Mouse (Mus musculus): ENCODE results near the gene Ush2a. TPM values are rescaled to one million over a fixed set of nuclear protein-coding genes. Genes with fewer than 3 reads are reported as not detected.

Ush2a gene
- total RNA-seq, 4 experiments from 2014 or later: 0.11 to 0.39 (median 0.23) TPM

DNA sequence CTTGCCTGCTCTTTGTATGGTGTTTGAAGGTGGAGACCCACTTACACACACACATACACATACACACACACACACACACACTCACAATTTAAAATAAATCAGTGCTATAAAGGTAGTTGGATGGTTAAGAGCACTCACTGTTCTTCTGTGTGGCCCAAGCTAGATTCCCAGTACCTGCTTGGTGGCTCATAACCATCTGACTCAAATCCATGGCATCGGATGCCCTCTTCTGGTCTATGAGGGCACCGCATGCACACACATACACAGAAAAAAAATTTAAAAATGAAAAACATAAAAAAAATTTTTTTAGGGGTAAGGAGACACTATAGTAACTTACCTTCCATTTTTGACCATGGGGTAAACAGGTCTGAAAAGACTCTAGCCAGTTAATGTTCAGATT lies 593.2 kb downstream of the Ush2a start:
- no peak for DNase-seq (ENCODE audit: low spot score in 2 of 2)

DNA sequence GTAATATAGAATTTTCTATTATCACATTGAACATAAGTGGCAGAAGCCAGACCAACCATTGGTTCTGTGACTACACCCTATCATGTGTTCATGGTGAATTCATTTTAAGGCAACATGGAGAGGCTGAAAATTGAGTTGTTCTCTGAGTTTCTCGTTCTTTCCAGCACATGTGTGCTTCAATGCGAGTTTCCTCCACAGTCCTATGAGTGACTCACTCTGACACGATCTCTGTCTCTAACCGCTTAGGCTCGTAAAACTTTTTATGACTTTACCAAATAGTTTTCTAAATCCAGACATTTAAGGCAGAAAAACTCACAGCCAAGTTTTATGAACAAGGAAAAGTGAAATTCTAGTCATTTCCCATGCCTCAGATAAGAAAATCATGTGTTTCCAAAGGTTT lies 597.9 kb downstream of the Ush2a start:
- DNase-seq (ENCODE audit: low spot score in 2 of 2): no peak

DNA sequence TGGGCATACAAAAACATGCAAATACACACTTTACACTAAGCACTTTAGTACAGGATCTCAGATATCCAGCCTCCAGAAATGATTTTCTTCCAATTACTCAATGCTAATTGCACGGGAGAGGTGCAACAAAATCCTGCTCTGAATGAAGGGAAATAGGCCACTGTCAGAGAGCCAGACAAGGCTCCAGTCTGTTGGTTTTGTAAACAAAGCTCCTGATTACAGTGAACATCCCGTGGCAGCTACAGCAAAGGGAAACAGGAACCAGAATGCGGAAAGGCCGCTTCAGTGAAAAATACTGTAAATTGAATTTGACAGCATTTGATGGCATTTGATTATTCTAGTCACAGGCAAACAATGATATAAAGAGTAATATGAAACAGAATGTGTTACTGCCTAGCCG lies 604.1 kb downstream of the Ush2a start:
- no peak for DNase-seq (ENCODE audit: low spot score in 2 of 2)

DNA sequence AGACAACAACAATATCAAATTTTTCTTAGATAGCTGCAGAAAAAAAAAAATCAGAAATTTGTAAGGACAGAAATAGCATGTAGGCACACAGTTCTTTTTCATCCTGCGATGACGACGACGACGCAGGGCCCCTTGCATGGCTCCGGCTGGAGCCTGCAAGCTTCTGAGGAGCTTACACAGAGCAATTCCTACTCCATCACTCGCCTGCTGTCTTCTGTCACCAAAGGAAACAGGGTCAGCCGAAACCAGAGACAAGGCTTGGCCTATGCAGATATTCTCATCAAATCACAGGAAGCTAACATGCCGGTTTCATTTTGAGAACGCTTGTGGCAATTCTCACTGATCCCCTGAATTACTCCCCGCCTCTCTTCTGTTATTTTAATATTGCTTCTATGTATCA lies 604.7 kb downstream of the Ush2a start:
- DNase-seq (ENCODE audit: low spot score in 2 of 2): no peak

DNA sequence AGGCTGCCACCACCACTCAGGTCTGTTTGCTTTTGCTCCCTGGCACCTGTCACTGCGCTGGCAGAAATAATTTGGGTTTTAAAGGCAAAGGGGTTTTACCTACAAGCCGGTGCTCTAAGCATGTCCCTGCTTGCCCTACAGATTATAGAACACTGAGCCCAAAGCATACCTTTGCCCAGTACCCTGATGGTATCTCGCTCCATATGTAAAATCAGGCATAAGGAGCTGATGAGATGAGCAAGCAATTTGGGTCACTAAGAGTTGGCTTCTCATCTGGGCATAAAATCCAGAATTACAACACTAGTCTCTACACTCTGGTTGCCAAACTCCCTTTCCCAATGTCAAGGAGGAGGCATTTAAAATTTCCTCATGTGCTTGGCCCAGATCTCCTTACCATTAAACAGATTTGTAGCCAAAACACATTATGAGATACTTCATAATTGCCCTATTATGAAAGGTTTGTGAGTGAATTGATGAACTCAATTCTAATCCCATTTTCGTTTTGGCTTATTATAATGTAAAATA lies 616.8 kb downstream of the Ush2a start:
- DNase-seq (ENCODE audit: low spot score in 2 of 2): no peak

DNA sequence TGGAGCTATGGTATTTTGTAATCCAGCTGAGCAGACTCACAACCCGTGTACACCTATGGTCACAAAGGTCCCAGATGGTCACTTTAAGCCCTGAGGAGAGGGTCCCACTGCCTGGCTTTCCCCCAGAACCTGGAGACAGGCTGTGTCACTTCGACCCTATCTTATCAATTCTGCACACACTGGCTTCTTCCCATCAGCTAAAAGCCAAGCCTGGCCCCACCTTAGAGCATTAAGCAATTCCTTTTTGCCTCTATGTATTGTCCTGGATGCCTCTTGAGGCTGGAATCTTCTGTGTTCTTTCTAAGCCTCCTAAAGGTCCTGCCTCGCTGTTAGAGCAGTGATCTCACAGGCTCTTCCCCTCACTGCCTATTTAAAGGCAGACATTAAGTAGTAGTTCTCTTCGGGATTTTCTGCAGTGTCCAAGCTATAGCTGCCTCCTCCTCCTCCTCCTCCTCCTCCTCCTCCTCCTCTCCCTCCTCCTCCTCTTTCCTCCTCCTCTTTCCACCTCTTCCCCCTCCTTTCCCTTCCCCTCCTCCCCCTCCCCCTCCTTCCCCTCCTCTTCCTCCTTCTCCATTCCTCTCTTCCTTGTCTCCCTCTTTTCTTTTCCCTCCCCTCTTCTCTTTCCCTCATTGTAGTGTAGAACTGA lies 635.2 kb downstream of the Ush2a start:
- DNase-seq (ENCODE audit: low spot score in 2 of 2): no peak

DNA sequence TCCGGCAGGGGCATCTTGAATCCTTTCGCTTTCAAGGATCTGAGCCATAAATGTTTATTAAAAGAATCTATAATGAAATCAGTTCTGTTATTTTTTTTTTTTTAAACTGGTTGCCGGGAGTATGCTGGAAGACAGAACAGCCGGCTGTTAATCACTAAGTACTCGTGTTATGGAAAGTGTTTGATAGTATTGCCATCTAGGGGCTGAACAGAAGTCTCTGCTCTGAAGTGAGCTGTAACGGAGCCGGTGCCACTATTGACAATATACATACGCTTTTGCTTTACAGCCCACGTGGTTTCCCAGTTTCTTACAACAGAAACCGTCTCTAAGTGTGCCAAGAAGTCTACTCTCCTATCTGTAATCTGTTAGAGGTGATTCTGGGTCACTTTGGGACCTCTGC lies 642.3 kb downstream of the Ush2a start:
- no peak for DNase-seq (ENCODE audit: low spot score in 2 of 2)

DNA sequence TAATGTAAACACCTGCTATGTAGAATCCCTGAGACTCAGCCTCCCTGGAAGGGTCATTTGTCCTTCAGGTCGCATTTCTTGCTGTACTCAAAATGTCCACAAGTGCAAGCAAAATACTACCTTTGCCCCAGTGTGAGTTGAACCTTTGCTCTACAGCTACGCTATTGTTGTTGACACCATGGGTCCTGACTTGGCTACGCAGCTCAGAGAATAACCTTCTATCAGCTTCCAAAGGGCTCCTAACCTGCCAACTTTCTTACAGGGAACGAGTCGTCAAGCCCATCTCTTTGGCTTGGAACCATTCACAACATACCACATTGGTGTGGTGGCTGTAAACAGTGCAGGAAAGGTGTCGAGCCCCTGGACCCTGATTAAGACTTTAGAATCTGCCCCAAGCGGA lies 644.4 kb downstream of the Ush2a start:
- DNase-seq (ENCODE audit: low spot score in 2 of 2): no peak

DNA sequence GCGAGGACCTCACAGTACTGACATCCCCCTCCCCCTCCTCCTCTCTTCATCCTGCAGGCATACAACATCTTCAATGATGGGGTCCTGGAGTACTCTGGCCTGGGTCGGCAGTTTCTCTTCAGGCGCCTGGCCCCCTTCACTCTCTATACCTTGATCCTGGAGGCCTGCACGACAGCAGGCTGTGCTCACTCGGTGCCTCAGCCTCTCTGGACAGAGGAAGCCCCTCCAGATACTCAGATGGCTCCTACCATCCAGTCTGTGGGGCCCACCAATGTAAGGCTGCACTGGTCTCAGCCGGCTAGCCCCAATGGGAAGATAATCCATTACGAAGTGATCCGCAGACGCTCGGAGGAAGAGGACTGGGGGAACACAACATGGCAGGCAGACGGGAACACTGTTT lies 648.8 kb downstream of the Ush2a start:
- no peak for DNase-seq (ENCODE audit: low spot score in 2 of 2)

DNA sequence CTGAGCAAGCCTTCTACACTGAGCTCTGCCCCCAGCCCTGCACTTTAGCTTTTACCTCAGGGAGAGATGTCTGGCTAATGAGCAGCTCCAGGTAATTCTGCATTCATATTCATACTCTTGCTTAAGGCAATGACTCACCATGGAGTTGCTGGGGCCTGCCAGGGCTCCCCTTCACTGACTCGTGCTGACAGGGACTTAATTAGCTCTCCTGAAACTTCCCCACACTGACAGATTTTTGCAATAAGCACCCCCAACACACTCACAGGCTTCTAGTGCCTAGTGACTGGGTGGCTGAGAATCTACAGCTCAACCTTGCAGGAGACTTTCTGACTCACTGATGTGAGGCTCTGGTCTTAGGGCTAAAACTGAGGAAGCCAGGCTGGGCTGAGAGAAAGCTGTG lies 658.1 kb downstream of the Ush2a start:
- DNase-seq (ENCODE audit: low spot score in 2 of 2): no peak

DNA sequence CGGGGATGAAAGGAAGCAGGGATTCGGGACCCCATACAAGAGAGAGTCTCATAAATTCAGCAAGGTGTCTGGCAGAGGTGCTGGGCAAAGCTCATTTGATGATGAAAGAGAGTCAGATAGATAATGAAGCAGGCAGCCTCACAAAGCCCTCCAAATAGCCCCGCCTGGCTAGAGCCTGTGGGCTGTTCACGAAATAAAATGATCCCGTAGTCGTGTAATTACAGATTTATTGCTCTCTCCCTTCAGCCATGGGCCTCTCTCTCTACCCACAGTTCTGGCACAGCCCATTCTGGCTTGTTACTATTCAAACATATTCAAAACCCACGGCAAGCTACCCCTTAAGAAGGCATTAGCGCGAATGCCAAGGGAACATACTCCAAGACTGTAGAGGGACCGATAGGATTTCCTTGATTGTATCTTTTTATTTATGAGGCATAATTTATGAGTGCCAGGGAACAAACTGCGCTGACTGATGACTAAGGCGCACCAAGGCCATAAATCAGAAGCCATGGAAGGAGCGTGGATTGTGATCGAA lies 675.5 kb downstream of the Ush2a start:
- DNase-seq (ENCODE audit: low spot score in 2 of 2): no peak

DNA sequence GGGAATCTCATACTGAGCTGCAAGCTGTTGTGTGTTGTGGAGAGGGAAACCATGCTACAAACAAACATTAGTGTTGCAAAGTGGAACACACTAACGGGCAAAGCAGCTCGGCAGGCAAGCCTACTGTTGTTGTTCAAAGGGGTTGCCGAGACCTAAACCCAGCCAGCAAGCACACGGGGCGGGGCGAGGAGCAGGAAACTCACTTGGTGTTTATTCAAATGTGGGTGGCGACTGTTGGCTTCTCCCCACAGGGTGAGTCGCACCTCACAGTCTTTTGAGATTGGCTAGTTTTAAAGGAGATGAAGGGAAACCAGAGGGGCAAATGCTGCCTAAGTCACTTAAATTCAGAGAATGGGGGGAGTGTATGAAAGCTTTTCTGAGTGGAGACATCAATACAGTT lies 683.5 kb downstream of the Ush2a start:
- no peak for DNase-seq (ENCODE audit: low spot score in 2 of 2)

DNA sequence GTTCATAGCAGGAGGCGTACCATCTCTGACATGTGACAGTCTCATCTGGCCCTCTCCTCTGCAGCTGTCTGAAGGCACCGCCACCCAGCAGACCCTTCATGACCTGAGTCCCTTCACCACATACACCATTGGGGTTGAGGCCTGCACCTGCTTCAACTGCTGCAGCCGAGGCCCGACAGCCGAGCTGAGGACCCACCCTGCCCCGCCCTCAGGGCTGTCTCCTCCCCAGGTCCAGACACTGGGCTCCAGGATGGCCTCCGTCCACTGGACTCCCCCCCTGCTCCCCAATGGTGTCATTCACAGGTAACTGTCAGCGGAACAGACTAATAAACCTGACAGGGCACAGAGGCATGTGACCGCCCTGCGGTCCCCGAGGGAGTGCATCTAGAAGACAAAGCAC lies 685.0 kb downstream of the Ush2a start:
- DNase-seq (ENCODE audit: low spot score in 2 of 2): no peak

DNA sequence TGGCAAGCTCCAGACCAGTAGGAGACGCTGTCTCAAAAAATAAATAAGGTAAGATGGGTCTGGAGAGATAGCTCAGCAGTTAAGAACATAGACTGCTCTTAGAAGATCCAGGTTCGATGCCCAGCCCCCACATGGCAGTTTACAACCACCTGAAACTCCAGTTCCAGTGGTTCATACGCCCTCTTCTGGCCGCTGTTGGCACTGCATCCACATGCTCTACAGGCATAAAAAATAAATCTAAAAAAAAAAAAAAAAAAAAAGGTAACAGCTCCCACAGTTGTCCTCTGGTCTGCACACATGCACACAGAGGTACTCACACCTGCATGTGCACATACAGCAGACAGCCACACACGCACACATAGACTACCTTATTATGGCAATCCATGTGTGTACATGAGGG lies 686.0 kb downstream of the Ush2a start:
- no peak for DNase-seq (ENCODE audit: low spot score in 2 of 2)

DNA sequence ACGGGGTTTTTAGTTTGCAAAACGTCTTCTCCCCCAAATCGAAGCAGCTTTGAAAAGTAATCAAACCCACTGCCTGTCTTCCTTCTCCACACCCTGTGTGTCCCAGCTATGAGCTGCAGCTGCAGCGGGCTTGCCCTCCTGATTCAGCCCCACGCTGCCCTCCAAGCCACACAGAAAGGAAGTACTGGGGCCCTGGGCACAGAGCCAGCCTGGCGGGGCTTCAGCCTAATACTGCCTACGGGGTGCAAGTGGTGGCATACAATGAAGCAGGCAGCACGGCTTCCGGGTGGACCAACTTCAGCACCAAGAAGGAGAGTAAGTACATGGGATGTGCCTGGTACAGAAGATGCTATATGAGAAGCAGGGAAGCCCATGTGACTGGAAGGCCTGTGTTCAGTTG lies 686.5 kb downstream of the Ush2a start:
- DNase-seq (ENCODE audit: low spot score in 2 of 2): no peak

DNA sequence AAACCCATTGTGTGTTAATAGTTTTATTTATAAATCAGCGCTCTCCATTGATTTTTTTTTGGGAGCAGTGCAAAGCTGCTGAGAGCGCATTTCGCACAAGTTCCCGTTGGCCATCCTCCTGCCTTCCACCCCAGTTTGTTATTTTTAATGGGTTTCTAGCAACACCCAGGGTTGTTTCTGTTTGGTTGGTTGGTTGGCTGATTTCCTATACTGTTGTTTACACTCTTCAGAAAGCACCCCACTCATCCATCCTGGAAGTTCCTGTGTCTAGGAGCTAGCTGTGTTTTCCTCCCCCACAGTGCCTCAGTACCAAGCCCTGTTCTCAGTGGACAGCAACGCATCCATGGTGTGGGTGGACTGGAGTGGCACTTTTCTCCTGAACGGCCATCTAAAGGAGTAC lies 689.3 kb downstream of the Ush2a start:
- no peak for DNase-seq (ENCODE audit: low spot score in 2 of 2)

DNA sequence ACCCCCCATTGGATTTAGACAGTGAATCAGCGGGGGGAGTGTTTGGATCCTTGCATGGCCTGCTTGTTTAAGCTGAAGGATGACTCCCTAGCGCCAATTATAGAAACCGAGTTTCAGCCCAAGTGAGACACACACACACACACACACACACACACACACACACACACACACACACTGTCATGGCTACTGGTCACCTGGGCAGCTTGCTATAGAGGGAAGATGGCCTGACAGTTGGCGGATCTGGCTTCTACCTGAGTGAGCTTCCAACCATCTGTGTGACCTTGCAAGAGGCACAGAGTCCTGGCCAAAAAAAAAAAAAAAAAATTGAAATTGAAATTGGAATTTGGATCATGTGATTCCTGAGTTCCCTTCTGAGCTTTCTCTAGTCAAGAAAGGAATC lies 690.7 kb downstream of the Ush2a start:
- DNase-seq (ENCODE audit: low spot score in 2 of 2): no peak

DNA sequence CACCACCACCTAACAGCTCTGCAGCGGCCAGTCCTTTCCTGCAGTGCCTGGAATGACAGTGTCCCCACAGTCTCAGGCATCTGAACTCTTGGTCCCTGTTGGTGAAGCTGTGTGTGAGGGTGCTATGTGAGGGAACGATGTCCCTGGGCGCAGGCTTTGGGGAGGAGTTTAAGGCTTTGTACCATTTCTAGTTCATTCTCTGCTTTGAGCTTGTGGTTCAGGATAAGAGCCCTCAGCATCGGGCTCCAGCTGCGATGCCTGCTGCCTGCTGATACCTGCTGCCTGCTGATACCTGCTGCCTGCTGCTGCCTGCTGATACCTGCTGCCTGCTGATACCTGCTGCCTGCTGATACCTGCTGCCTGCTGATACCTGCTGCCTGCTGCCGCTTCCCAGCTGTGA lies 711.3 kb downstream of the Ush2a start:
- DNase-seq (ENCODE audit: low spot score in 2 of 2): no peak

DNA sequence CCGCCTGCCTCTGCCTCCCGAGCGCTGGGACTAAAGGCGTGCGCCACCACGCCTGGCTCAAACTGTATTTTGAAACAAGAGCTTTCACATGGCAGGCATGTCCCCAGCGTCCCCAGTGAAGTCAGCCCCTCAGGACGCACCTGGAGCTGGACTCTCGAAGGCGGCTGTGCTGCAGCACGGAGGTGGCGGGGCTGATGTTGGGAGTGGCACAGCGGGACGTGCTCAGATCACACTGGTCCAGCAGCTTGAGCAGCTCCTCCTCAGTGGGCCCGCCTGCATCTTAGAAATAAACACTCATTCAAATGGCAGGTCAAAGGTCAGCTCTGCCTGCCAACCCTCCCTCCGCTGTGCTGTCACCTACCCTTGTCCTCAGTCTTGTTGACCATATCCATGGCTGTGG lies 712.1 kb downstream of the Ush2a start:
- no peak for DNase-seq (ENCODE audit: low spot score in 2 of 2)

DNA sequence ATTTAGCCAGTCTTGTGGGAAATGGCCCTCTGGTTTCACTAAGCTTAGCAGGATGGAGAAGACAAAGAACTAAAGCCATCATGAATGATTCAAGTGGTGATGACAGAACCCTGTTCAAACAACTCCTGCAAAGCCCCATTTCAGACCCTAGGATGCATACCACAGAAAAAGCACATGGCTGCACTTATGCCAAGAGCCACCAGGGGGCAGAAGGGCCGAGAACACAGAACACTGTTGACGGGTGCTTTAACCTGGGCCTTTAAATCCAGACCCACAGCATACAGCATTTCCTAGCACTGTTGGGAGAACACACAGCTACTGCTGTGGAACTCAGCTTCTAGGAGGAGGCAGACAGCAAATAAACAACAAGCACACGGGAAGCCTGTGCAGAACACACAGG lies 718.2 kb downstream of the Ush2a start:
- DNase-seq (ENCODE audit: low spot score in 2 of 2): peak; percentile 33 to 49

DNA sequence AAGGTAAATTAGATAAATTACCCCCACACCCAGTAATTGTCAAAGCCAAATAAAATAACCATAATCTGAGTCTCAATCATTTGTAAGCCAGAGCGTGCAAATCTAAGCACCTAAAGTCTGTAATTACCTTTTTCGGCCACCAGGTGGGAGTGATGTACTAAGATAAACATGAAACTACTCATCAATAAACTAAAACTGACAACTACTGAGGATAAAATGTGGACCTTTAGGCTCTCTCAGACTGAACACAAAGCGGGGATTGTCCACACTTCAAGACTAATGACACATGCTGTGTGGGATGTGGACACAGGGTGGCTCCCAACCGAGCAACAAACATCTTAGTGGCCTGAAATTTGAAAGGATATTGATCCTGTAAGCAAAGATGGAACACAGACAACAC lies 731.4 kb downstream of the Ush2a start:
- DNase-seq (ENCODE audit: low spot score in 2 of 2): peak; percentile 34 to 58

DNA sequence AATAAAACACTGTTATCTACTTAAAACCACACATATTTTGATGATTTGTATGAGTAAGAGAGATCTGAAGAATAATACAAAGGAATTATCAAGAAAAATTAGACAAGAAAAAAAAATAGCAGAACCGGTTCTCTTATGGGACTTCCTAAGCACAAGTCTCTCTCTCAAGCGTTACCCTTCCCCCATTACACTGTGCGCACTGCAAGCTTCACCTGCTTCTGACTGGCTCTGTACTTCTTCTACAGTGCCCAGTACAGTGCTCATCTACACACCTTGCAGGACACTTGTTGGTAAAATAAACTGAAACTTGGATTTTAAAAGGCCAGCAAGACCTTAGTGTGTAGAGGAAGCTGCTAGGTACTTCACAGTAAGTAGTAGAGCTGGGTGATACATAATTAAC lies 736.1 kb downstream of the Ush2a start:
- no peak for DNase-seq (ENCODE audit: low spot score in 2 of 2)

DNA sequence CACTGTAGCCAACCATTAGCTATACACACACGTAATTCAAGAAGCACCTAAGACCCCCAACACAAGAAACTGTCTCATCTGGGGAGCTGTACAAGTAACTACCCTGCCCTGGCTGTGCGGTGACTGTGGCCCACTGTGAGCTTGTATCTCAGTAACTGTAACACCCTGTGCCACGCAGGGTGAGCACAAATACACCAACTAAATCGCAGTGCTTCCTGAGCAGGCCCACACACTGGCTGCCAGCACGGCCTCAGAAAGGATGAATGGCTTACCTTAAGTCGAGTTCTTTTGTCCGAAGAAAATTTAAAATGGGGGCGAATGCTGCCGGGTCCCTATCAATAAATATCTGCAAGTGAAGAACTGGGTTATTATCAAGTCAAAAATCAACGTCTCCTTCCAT lies 738.2 kb downstream of the Ush2a start:
- no peak for DNase-seq (ENCODE audit: low spot score in 2 of 2)

DNA sequence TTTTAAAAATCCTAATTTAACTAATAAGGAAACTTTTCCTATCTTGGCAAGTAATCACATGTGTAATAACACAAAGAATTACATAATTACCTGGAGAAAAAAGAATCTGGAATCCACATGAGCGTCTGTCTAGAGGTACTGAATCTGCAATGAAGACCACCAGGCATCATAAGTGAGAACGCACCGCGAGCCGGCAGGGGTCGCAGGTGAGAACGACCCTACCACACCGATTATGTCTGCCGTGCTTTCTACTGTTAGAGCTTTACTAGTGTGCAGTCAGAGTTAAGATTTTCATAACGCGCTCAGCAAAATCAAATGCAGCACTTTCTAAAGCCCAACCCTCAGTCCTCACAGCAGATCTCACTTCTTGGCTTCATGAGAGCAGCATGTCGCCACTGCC lies 740.0 kb downstream of the Ush2a start:
- DNase-seq (ENCODE audit: low spot score in 2 of 2): no peak
